In genomic region chr6:24571126-24571525, GRCm38 (mm10) we compare ENCODE assay signal across 15 mouse cellular contexts. TPM values are rescaled to one million over a fixed set of nuclear protein-coding genes. Genes with fewer than 3 reads are reported as not detected.
DNase-seq lines count a peak whose midpoint lies in the region; ATAC-seq lines count a peak whose summit lies in the region.
"Had no signal": no experiment of that assay in that cellular context is flagged by ENCODE, and none has a peak within 500 bp of the region (broad histone marks: within the 10 kb centered on the region; RNA-seq: fewer than 3 reads in every experiment).

No protein-coding gene starts in this region.

- H3K27me3 ChIP-seq in midbrain, embryonic 12.5 days = no peaks in the 10 kb centered on the region
- H3K27me3 ChIP-seq in midbrain, embryonic 11.5 days (ENCODE audit: control insufficient read depth, insufficient read depth, low read length) = no peaks in the 10 kb centered on the region
- H3K27me3 ChIP-seq in liver, embryonic 12.5 days (replicated peaks) = no peaks in the 10 kb centered on the region

- no peak overlapping the region for H3K4me3 ChIP-seq in midbrain, embryonic 12.5 days
- H3K4me3 ChIP-seq in midbrain, embryonic 11.5 days (ENCODE audit: low read depth, low read length) = no peak overlapping the region
- no peak overlapping the region for H3K4me3 ChIP-seq in liver, embryonic 12.5 days

- no peak for ATAC-seq in midbrain, embryonic 12.5 days (ENCODE audit: low FRiP score, low read depth)
- ATAC-seq in midbrain, embryonic 11.5 days (ENCODE audit: low FRiP score) = no peak
- peak; percentile 42; the same call in 1 of the 2 replicates for ATAC-seq in liver, embryonic 12.5 days

- 75% methylated on average over 6 of the region's 6 CpGs for WGBS in midbrain, embryonic 12.5 days
- WGBS in midbrain, embryonic 11.5 days = 80% methylated on average over 6 of the region's 6 CpGs
- 41% methylated on average over 6 of the region's 6 CpGs for WGBS in liver, embryonic 12.5 days (ENCODE audit: insufficient replicate concordance)

- intact Hi-C loops in left cerebral cortex, postnatal 36 days (cut with DNase I) = no loop called here

- H3K9ac ChIP-seq in midbrain, embryonic 12.5 days (replicated peaks) = 0 out of 2 replicates have a peak overlapping the region, but pooled peaks have one; percentile 15
- H3K9ac ChIP-seq in midbrain, embryonic 11.5 days (ENCODE audit: low read length) = no peak overlapping the region
- no peak overlapping the region for H3K9ac ChIP-seq in liver, embryonic 12.5 days

- H3K4me2 ChIP-seq in midbrain, embryonic 12.5 days (replicated peaks) = no peak overlapping the region
- H3K4me2 ChIP-seq in midbrain, embryonic 11.5 days = no peak overlapping the region
- no peak overlapping the region for H3K4me2 ChIP-seq in liver, embryonic 12.5 days

- H3K27ac ChIP-seq in midbrain, embryonic 12.5 days (replicated peaks) = no peak overlapping the region
- H3K27ac ChIP-seq in midbrain, embryonic 11.5 days (ENCODE audit: low read depth, low read length) = no peak overlapping the region
- peak overlapping the region; percentile 25; the same call in 1 of the 2 replicates for H3K27ac ChIP-seq in liver, embryonic 12.5 days
- H3K27ac ChIP-seq: macrophage had no signal

- peak; percentile 5 for DNase-seq in adrenal gland, adult 8-10 months
- no peak for DNase-seq in adrenal gland, postnatal 36 days
- no peak for DNase-seq in midbrain, embryonic 11.5 days (ENCODE audit: low spot score, missing footprints)
- DNase-seq in lung, postnatal 4 days = peak; percentile 14 to 32
- no peak for DNase-seq in left cerebral cortex, postnatal 36 days (ENCODE audit: low spot score in 2 of 2)
- no peak for DNase-seq in frontal cortex, postnatal 14 days (ENCODE audit: low spot score in 2 of 2)
- DNase-seq: embryo, embryonic 11 days; gastrocnemius, postnatal 10 days; spleen, adult 18-20 months; thymus, adult 18-20 months had no signal

- no peaks in the 10 kb centered on the region for H3K9me3 ChIP-seq in midbrain, embryonic 12.5 days
- no peaks in the 10 kb centered on the region for H3K9me3 ChIP-seq in midbrain, embryonic 11.5 days (ENCODE audit: control insufficient read depth, low read length)
- no peaks in the 10 kb centered on the region for H3K9me3 ChIP-seq in liver, embryonic 12.5 days (replicated peaks)

- no peaks in the 10 kb centered on the region for H3K36me3 ChIP-seq in midbrain, embryonic 12.5 days
- no peaks in the 10 kb centered on the region for H3K36me3 ChIP-seq in midbrain, embryonic 11.5 days (ENCODE audit: control insufficient read depth, insufficient read depth, low read length)
- H3K36me3 ChIP-seq in liver, embryonic 12.5 days = no peaks in the 10 kb centered on the region

- H3K4me1 ChIP-seq in midbrain, embryonic 12.5 days = no peaks in the 10 kb centered on the region
- no peaks in the 10 kb centered on the region for H3K4me1 ChIP-seq in midbrain, embryonic 11.5 days (ENCODE audit: control insufficient read depth, insufficient read depth, low read length)
- no peaks in the 10 kb centered on the region for H3K4me1 ChIP-seq in liver, embryonic 12.5 days

RNA-seq across cellular contexts. Expression of gene Lmod2, which starts 26.4 kb away (rescaled TPM):
- under 1 TPM in 1 of 4 experiments, not detected in 3; 0.35 TPM for total RNA-seq in adrenal gland, adult 8-10 months (2022)
- total RNA-seq in adrenal gland, postnatal 36 days (2021) = under 1 TPM in 1 of 2 experiments, not detected in 1; 0.26 TPM
- polyA plus RNA-seq in midbrain, embryonic 12.5 days (2016; fragmentation: Nextera tagmentation; extraction: Ambion mirVana) = not detected in 2 replicates
- polyA plus RNA-seq in midbrain, embryonic 11.5 days (2014; fragmentation: Nextera tagmentation; extraction: Ambion mirVana) = not detected in 2 replicates
- not detected in 2 replicates for polyA plus RNA-seq in liver, embryonic 12.5 days (2016; fragmentation: Nextera tagmentation; extraction: Ambion mirVana)
- total RNA-seq in left cerebral cortex, postnatal 36 days (2021) = not detected
- total RNA-seq: ES-E14; left cerebral cortex, adult 18-20 months had no signal
- polyA plus RNA-seq: macrophage had no signal

RNA-seq across cellular contexts. Expression of gene Asb15, which starts 43.2 kb away (rescaled TPM):
- total RNA-seq in adrenal gland, adult 8-10 months (2022) = not detected
- total RNA-seq in adrenal gland, postnatal 36 days (2021) = not detected
- not detected in 2 replicates for polyA plus RNA-seq in midbrain, embryonic 12.5 days (2016; fragmentation: Nextera tagmentation; extraction: Ambion mirVana)
- not detected in 2 replicates for polyA plus RNA-seq in midbrain, embryonic 11.5 days (2014; fragmentation: Nextera tagmentation; extraction: Ambion mirVana)
- 0.04 TPM in 1 of 2 replicates, not detected in the other for polyA plus RNA-seq in liver, embryonic 12.5 days (2016; fragmentation: Nextera tagmentation; extraction: Ambion mirVana)
- not detected for total RNA-seq in left cerebral cortex, postnatal 36 days (2021)
- total RNA-seq: ES-E14; left cerebral cortex, adult 18-20 months had no signal
- polyA plus RNA-seq: macrophage had no signal

RNA-seq across cellular contexts. Expression of gene Ndufa5, which starts 43.3 kb away (rescaled TPM):
- 100 to 1,000 TPM; 163 to 261 (median 198) TPM for total RNA-seq in adrenal gland, adult 8-10 months (2022)
- total RNA-seq in adrenal gland, postnatal 36 days (2021) = 100 to 1,000 TPM; 301 to 329 TPM
- polyA plus RNA-seq in midbrain, embryonic 12.5 days (2016; fragmentation: Nextera tagmentation; extraction: Ambion mirVana) = 274 and 286 TPM in 2 replicates
- 258 TPM in 2 replicates for polyA plus RNA-seq in midbrain, embryonic 11.5 days (2014; fragmentation: Nextera tagmentation; extraction: Ambion mirVana)
- 274 and 277 TPM in 2 replicates for polyA plus RNA-seq in liver, embryonic 12.5 days (2016; fragmentation: Nextera tagmentation; extraction: Ambion mirVana)
- 100 to 1,000 TPM; 247 to 273 TPM for total RNA-seq in left cerebral cortex, postnatal 36 days (2021)

RNA-seq across cellular contexts. Expression of gene Iqub, which starts 56.3 kb away (rescaled TPM):
- under 1 TPM in 3 of 4 experiments, not detected in 1; 0.19 to 0.37 (median 0.28) TPM for total RNA-seq in adrenal gland, adult 8-10 months (2022)
- total RNA-seq in adrenal gland, postnatal 36 days (2021) = under 1 TPM; 0.13 to 0.20 TPM
- polyA plus RNA-seq in midbrain, embryonic 12.5 days (2016; fragmentation: Nextera tagmentation; extraction: Ambion mirVana) = 0.06 and 0.16 TPM in 2 replicates
- polyA plus RNA-seq in midbrain, embryonic 11.5 days (2014; fragmentation: Nextera tagmentation; extraction: Ambion mirVana) = 0.08 and 0.18 TPM in 2 replicates
- 0.07 TPM in 1 of 2 replicates, not detected in the other for polyA plus RNA-seq in liver, embryonic 12.5 days (2016; fragmentation: Nextera tagmentation; extraction: Ambion mirVana)
- total RNA-seq in left cerebral cortex, postnatal 36 days (2021) = 1 to 10 TPM; 1.5 to 2.6 TPM
- polyA plus RNA-seq: macrophage had no signal

Comparison
In these comparisons a context has a peak if more than half of its experiments do, and no peak if none do; other contexts are left out.
1. DNase-seq: peak in adrenal gland, adult 8-10 months (single experiment) and lung, postnatal 4 days (2 of 2); none in adrenal gland, postnatal 36 days (0 of 2), midbrain, embryonic 11.5 days (single experiment), left cerebral cortex, postnatal 36 days (0 of 2) and frontal cortex, postnatal 14 days (0 of 2).